Mouse (Mus musculus) neural tube, embryonic 14.5 days (tissue): ENCODE measurements around the gene Btk. TPM values are rescaled to one million over a fixed set of nuclear protein-coding genes. Genes with fewer than 3 reads are reported as not detected.
"Not testable (repeated sequence)": the region's sequence is repeated elsewhere in the genome, so short reads cannot be mapped to it uniquely, and the experiment has no call there.

Experiments used
- ATAC-seq: fragments of 200-750 bp; cut with Nextera tagmentation; 2 replicates; pipeline ENCODE4 v1.8.0; 2017; ENCODE audit warnings: low read depth, mild to moderate bottlenecking, moderate TSS enrichment, moderate library complexity
- H3K27ac ChIP-seq: fragments of 300-500 bp; sonication (generic); 2 replicates; pipeline ENCODE4 v1.5.1; 2014; ENCODE audit warnings: low read depth, mild to moderate bottlenecking, control low read depth, low read length, moderate library complexity, mixed read lengths
- H3K27me3 ChIP-seq: fragments of 300-500 bp; sonication (generic); 2 replicates; pipeline ENCODE4 v1.6.1; 2014; ENCODE audit warnings: low read length; ENCODE audit not compliant: control insufficient read depth, insufficient read depth
- H3K36me3 ChIP-seq: fragments of 300-500 bp; sonication (generic); 2 replicates; pipeline ENCODE4 v1.6.1; 2014; ENCODE audit warnings: low read length, mixed read lengths; ENCODE audit not compliant: control insufficient read depth, insufficient read depth
- H3K4me1 ChIP-seq: fragments of 300-500 bp; sonication (generic); 2 replicates; pipeline ENCODE4 v1.6.1; 2014; ENCODE audit warnings: low read length; ENCODE audit not compliant: control insufficient read depth, insufficient read depth
- H3K4me2 ChIP-seq: fragments of 300-500 bp; sonication (generic); 2 replicates; pipeline ENCODE4 v1.6.1; 2014; ENCODE audit warnings: mild to moderate bottlenecking, low read depth, low read length, control low read depth
- H3K4me3 ChIP-seq: fragments of 300-500 bp; sonication (generic); 2 replicates; pipeline ENCODE4 v1.5.1; 2014; ENCODE audit warnings: low read depth, low read length, control low read depth, mixed read lengths
- H3K9ac ChIP-seq: fragments of 300-500 bp; sonication (generic); replicated peaks from 2 replicates; pipeline ENCODE4 v1.6.1; 2014; ENCODE audit warnings: low read depth, mild to moderate bottlenecking, control low read depth, low read length, mixed read lengths
- H3K9me3 ChIP-seq: fragments of 300-500 bp; sonication (generic); 2 replicates; pipeline ENCODE4 v1.6.1; 2016; ENCODE audit warnings: low read length; ENCODE audit not compliant: control insufficient read depth
- WGBS: fragments of 180-500 bp; shearing (Covaris S2); extraction: QIAGEN DNeasy Blood & Tissue Kit; methylation state at CpG from one replicate; pipeline ENCODE4 v1.1.7; 2014; 5-methylcytosine and 5-hydroxymethylcytosine counted together
- polyA plus RNA-seq: library from polyadenylated mRNA; unstranded; fragments of >200 nt; fragmentation: Nextera tagmentation; extraction: Ambion mirVana; gene quantifications from 2 replicates; pipeline ENCODE4 v1.2.1, GENCODE M21; 2014

The Btk gene
- polyA plus RNA-seq, 1 experiment from 2014 or later: 0.20 TPM

GRCm38 (mm10) chrX:134553326-134553725 lies 30.0 kb downstream of the Btk start:
- H3K4me3 ChIP-seq: no peak overlapping the region
- WGBS: 93% methylated on average over 4 of the region's 4 CpGs
- no peaks in the 10 kb centered on the region for H3K9me3 ChIP-seq
- H3K4me1 ChIP-seq: no peaks in the 10 kb centered on the region
- H3K27me3 ChIP-seq: no peaks in the 10 kb centered on the region
- H3K27ac ChIP-seq: no peak overlapping the region
- no peak for ATAC-seq
- no peaks in the 10 kb centered on the region for H3K36me3 ChIP-seq
- no peak overlapping the region for H3K9ac ChIP-seq
- H3K4me2 ChIP-seq: no peak overlapping the region

GRCm38 (mm10) chrX:134550903-134551302 lies 32.5 kb downstream of the Btk start:
- Histone ChIP-seq H3K27ac (no peak overlapping the region), H3K4me1 (no peaks in the 10 kb centered on the region), H3K27me3 (no peaks in the 10 kb centered on the region), H3K9me3 (no peaks in the 10 kb centered on the region), H3K36me3 (no peaks in the 10 kb centered on the region), H3K4me2 (no peak overlapping the region), H3K4me3 (no peak overlapping the region), H3K9ac (no peak overlapping the region)
- peak; percentile 66; the same call in 1 of the 2 replicates for ATAC-seq
- 16% methylated on average over 5 of the region's 5 CpGs for WGBS

GRCm38 (mm10) chrX:134547330-134547729 lies 36.0 kb downstream of the Btk start:
- H3K4me3 ChIP-seq: no peak overlapping the region
- no peak for ATAC-seq
- no peak overlapping the region for H3K27ac ChIP-seq
- no peaks in the 10 kb centered on the region for H3K27me3 ChIP-seq
- H3K4me2 ChIP-seq: no peak overlapping the region
- no peaks in the 10 kb centered on the region for H3K9me3 ChIP-seq
- 92% methylated on average over 4 of the region's 4 CpGs for WGBS
- H3K36me3 ChIP-seq: no peaks in the 10 kb centered on the region
- no peaks in the 10 kb centered on the region for H3K4me1 ChIP-seq
- no peak overlapping the region for H3K9ac ChIP-seq

- no peak for ATAC-seq
- Histone ChIP-seq H3K27ac (no peak overlapping the region), H3K36me3 (no peaks in the 10 kb centered on the region), H3K4me3 (peak overlapping the region; percentile 42), H3K9ac (peak overlapping the region; percentile 28; the same call in 1 of the 2 replicates), H3K4me1 (no peaks in the 10 kb centered on the region), H3K4me2 (peak overlapping the region; percentile 41; the same call in 1 of the 2 replicates), H3K9me3 (no peaks in the 10 kb centered on the region), H3K27me3 (no peaks in the 10 kb centered on the region)
- 13% methylated on average over 6 of the region's 6 CpGs for WGBS
Measured at GRCm38 (mm10) chrX:134541955-134542308, 41.4 kb downstream of the Btk start.

GRCm38 (mm10) chrX:134541145-134541954 lies 42.0 kb downstream of the Btk start, which contains the start of gene Timm8a1:
Gene Timm8a1, minus strand, starts transcription at chrX:134541865.
- peak; percentile 97 for ATAC-seq
- peak within 1 kb of the TSS; percentile 52 for H3K4me2 ChIP-seq
- H3K4me3 ChIP-seq: peak within 1 kb of the TSS; percentile 42
- WGBS: 16% methylated on average over 40 of the region's 61 CpGs
- H3K36me3 ChIP-seq: no peaks in the 10 kb centered on the region
- H3K9ac ChIP-seq: peak within 1 kb of the TSS; percentile 51
- H3K9me3 ChIP-seq: no peaks in the 10 kb centered on the region
- no peaks in the 10 kb centered on the region for H3K27me3 ChIP-seq
- H3K4me1 ChIP-seq: no peaks in the 10 kb centered on the region
- H3K27ac ChIP-seq: no peak within 1 kb of the TSS

GRCm38 (mm10) chrX:134540414-134541135 lies 42.8 kb downstream of the Btk start:
- peak; percentile 5; the same call in 1 of the 2 replicates for ATAC-seq
- Histone ChIP-seq H3K4me1 (no peaks in the 10 kb centered on the region), H3K27me3 (no peaks in the 10 kb centered on the region), H3K4me3 (peak overlapping the region; percentile 42), H3K9me3 (no peaks in the 10 kb centered on the region), H3K4me2 (peak overlapping the region; percentile 52), H3K27ac (no peak overlapping the region), H3K9ac (peak overlapping the region; percentile 51; the same call in 1 of the 2 replicates), H3K36me3 (no peaks in the 10 kb centered on the region)
- WGBS: 26% methylated on average over 11 of the region's 12 CpGs

GRCm38 (mm10) chrX:134539795-134540194 lies 43.6 kb downstream of the Btk start:
- H3K4me2 ChIP-seq: not testable (repeated sequence)

GRCm38 (mm10) chrX:134533346-134533745 lies 50.0 kb downstream of the Btk start:
- ATAC-seq: no peak
- H3K4me1 ChIP-seq: no peaks in the 10 kb centered on the region
- no peaks in the 10 kb centered on the region for H3K36me3 ChIP-seq
- H3K4me2 ChIP-seq: no peak overlapping the region
- H3K27me3 ChIP-seq: no peaks in the 10 kb centered on the region
- no peak overlapping the region for H3K27ac ChIP-seq
- H3K4me3 ChIP-seq: no peak overlapping the region
- no peaks in the 10 kb centered on the region for H3K9me3 ChIP-seq
- H3K9ac ChIP-seq: no peak overlapping the region
- 82% methylated on average over 2 of the region's 2 CpGs for WGBS

More at GRCm38 (mm10) chrX:134539795-134540194, 43.6 kb downstream of the Btk start:
- not testable (repeated sequence) for H3K4me3 ChIP-seq, H3K9ac ChIP-seq, H3K4me1 ChIP-seq, H3K36me3 ChIP-seq, ATAC-seq, H3K27ac ChIP-seq, H3K9me3 ChIP-seq, H3K27me3 ChIP-seq
- WGBS: 86% methylated on average over 10 of the region's 10 CpGs

GRCm38 (mm10) chrX:134525260-134525659 lies 58.1 kb downstream of the Btk start:
- Histone ChIP-seq H3K4me2 (no peak overlapping the region), H3K27me3 (no peaks in the 10 kb centered on the region), H3K4me3 (no peak overlapping the region), H3K4me1 (no peaks in the 10 kb centered on the region), H3K9me3 (no peaks in the 10 kb centered on the region), H3K36me3 (no peaks in the 10 kb centered on the region), H3K9ac (no peak overlapping the region), H3K27ac (no peak overlapping the region)
- ATAC-seq: no peak
- 89% methylated on average over 4 of the region's 4 CpGs for WGBS
